Mouse (Mus musculus): Measurements from ENCODE around the gene Tmprss15.
A peak's percentile ranks its signal among the peaks of the same experiment; 100 is the strongest.

Tmprss15 gene

GRCm38 (mm10) chr16:79090997-79091396 lies at the start of gene Tmprss15:
TSS of gene Tmprss15 (minus strand) at chr16:79091097.
- DNase-seq (ENCODE audit: low spot score): no peak

GRCm38 (mm10) chr16:79114879-79115278 lies 24.0 kb upstream of the Tmprss15 start:
- DNase-seq (ENCODE audit: low spot score): no peak

DNA sequence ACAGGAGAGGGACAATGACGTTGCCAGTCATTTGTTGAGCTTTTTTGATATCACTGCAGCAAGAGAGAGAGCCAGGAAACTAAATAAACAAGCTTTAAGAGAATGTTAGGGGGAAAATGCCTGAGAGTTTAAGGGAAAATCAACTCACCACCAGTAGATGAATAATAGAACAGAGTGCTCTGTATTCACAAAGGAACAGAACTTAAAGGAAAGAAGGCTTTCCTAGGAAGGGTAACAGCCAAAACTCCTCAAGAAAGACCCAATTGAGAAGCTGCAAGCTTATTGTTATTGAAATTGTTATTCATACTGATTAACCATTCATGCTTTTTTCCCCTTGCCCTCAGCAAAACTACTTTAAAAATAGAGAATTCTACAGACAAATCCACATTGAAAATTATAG lies 18.6 kb upstream of the Tmprss15 start:
- DNase-seq (ENCODE audit: low spot score): no peak

GRCm38 (mm10) chr16:79108969-79109368 lies 18.1 kb upstream of the Tmprss15 start:
- no peak for DNase-seq (ENCODE audit: low spot score)

DNA sequence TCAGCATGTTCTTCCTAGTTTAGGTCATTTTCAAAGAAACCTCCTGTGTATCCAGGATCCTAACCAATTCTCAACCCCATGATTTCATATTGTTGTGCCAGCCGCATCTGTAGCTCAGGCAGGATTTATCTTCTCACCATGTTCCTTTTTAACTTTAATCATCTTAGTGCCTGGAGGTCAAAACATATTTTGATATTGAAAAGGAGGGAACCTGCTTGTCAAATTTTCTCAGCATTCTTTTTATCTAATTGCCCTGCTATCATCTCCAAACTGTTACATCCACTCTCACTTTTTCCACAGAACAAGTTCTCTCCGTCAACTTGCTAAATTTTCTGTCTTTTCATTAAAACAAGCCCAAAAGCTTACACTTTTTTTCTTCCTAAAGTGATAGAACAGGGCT lies 9.4 kb upstream of the Tmprss15 start:
- DNase-seq (ENCODE audit: low spot score): no peak

DNA sequence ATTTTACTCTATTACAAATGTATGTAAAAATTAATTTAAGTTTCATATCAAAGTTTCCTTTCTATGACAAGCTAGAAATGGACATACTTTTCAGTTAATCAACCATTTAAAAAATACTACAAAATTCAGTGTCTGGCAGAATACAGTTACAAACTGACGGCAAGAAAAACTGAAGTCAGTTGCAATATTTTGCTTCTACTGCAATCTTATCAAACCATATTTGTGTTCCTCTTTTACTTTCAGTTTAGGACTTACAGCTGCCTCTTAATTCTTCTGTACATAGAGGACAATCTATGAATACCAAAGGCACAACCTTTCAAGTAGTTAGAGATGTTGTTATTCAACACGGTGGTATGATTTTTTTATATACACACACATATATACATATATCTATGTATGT lies 7.4 kb upstream of the Tmprss15 start:
- DNase-seq (ENCODE audit: low spot score): no peak

GRCm38 (mm10) chr16:79086550-79086949 lies 4.3 kb downstream of the Tmprss15 start:
- DNase-seq (ENCODE audit: low spot score): no peak

- no peak for DNase-seq (ENCODE audit: low spot score)
These were observed 27.0 kb downstream of the Tmprss15 start for GRCm38 (mm10) chr16:79063848-79064247.

DNA sequence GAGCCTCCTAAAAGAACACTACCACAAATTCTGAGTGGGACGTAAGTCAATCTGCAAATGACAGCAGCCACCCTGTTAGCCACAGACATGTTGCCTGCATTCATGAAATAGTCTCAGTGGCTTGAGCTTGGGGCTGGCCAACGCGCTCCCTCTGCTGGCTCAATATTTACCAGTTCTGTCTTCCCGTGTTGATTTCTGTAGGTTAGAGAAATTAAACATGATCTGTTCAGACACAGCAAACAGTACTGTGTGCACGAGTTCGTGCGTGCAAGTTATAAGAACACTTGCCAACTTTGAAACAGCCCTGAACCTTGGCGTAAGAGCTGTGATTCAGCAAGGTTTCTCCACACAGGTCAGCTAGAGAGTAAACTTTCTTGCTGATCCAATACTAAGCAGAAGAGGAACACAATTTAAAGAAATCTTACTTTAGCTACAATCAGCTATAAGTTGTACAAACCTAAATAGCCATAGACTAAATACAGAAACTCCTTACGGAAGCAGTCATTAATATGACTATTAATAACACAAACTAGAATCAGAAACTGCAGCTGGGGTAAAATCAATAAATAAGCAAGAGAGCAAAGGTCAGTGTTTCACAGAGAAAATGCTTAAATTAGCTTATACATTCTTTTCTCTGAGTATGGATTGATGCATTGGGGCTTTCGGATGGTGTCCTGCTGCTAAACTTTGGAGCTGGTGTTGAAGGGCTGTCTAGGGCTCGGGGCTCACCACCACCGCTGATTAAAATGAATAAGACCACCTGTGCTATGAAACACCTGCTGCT lies 31.9 kb downstream of the Tmprss15 start:
- DNase-seq (ENCODE audit: low spot score): peak; percentile 37

GRCm38 (mm10) chr16:79032593-79032992 lies 58.3 kb downstream of the Tmprss15 start:
- no peak for DNase-seq (ENCODE audit: low spot score)

GRCm38 (mm10) chr16:79002812-79003211 lies 88.1 kb downstream of the Tmprss15 start:
- DNase-seq (ENCODE audit: low spot score): no peak

GRCm38 (mm10) chr16:79001679-79002078 lies 89.2 kb downstream of the Tmprss15 start:
- no peak for DNase-seq (ENCODE audit: low spot score)

DNA sequence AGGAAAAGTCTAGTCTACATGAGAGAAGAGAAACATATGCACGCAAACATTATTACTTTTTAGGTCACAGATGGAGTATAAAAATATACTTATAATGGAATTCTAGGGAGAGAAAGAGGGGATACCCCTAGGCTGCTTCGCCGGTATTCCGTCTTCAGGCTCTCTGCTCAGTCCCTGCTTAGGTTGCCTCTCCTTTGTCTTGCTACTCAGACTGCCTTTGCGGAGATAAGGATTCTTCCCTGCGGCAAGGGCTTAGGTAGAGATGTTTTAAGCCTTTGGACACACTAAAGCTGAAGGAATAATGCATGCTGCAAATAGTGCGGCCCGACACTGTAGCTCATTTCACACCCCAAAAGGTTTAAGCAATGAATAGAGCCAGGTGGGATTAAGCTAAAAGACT lies 114.5 kb downstream of the Tmprss15 start:
- no peak for DNase-seq (ENCODE audit: low spot score)

DNA sequence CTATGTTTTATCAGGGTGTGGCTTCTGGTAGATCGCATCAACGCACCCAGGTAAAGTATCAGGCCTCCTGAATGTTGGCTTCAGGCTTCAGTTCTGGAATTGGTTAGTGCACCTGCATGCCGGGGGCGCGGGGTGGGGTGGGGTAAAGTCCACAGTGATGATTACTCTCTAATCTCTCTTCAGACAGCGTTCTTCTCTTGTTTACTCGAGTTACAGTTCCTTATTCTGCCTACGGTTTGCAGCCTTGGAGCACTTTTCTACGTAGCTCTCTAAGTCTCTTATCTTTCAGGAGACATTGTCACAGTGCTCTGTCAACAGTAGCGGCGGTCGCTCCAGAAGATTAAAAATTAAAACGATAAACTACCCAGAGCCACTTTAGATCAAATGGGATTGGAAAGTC lies 116.8 kb downstream of the Tmprss15 start:
- no peak for DNase-seq (ENCODE audit: low spot score)

DNA sequence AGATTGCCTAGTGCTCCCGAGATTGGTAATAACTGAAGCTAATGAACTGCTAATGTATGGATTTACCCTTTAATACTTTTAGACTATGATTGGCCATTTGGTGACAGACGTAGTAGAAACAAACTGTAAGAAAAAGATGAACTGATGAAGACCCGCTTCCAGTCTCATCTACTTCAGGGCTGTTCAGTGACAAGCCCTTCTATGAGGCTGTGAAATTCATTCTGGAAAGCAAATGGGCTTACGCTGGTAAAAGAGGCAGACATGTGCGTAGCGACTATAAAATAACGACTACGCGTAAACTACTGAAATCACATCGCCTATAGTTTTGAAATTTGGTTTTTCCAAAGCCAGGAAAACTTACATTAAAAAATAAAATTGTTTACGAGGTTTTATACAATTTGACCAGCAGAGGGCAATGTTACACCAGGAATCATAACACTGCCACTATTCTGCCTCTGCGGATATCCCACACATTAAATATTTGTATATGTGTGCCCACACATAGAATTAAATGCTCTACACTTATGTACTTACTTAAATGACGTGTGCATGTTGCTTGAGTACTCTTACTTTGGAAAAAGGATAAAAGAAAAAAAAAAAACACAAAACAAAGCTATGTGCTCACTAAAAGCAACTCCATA lies 121.7 kb downstream of the Tmprss15 start:
- no peak for DNase-seq (ENCODE audit: low spot score)

DNA sequence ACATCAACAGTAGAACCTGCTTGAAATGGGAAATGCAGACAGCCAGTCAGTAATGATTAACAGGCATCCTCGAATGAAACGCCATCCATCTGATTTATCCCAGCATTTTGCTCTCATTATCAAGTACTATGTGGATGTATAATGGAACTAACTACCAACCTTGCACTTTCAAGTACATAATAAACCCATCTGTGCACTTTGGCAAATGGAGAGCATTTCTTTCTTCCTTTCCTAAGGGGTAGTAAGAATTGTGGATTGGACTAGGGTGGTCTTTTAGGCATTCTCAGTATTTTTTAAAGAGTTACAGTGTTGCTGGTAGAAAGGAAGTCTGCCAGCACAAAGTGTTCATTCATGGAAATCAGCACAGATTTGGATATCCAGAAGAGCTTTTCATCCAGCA lies 133.5 kb downstream of the Tmprss15 start:
- DNase-seq (ENCODE audit: low spot score): no peak

DNA sequence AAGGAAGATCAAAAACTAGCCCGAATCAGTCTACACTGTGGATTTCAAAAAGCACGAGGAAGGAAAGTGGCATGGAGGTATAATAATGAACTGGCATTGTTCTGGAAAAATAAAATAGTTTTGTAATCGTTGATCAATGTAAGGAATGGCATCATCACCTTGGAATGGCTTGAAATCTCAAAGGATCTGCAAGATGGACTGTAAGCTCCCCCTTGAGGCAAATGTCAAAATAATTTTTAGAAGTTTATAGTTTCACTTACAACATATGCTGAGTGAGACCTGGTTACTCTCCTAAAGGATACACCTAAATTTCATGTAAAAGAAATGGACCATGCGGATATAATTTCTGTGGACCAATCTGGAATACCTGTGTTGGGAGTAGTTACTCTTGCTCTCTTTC lies 140.5 kb downstream of the Tmprss15 start:
- DNase-seq (ENCODE audit: low spot score): no peak

DNA sequence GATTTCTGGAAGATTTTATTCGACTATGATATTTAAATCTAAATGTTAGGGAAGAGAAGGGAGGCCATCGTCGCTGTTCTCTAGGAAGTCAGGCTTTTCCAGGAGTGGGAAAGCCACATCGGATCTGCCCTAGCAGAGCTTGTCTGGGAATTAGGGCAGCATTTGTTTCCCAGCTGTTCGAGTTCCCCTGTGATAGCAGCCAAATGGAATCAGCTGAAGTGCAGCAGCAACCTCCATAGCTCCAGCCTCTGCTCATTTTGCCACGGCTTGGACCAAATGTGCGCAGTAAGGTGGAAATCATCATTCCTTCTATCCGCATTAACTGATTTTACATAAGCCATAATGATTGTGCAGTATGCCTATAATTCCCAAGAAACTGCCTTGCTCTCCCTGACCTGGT lies 153.1 kb downstream of the Tmprss15 start:
- DNase-seq (ENCODE audit: low spot score): no peak

DNA sequence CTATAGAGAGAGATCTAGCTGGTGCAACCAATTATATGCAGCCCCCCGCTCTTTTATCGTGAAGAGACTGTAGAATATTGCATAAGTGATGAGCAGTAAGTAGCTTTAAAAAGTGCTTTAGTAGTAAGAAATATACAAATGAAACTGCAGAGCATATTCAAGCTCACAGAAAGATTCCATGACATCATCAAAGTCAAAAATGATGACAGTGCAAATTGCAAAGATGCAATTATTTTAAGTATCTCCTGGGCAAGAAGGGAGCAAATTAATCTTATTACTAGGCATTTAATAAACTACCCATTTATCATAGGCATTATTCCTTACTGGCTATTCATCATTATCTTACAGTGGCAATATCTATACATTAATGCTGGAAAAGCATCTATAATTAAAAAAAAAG lies 156.6 kb downstream of the Tmprss15 start:
- DNase-seq (ENCODE audit: low spot score): no peak

DNA sequence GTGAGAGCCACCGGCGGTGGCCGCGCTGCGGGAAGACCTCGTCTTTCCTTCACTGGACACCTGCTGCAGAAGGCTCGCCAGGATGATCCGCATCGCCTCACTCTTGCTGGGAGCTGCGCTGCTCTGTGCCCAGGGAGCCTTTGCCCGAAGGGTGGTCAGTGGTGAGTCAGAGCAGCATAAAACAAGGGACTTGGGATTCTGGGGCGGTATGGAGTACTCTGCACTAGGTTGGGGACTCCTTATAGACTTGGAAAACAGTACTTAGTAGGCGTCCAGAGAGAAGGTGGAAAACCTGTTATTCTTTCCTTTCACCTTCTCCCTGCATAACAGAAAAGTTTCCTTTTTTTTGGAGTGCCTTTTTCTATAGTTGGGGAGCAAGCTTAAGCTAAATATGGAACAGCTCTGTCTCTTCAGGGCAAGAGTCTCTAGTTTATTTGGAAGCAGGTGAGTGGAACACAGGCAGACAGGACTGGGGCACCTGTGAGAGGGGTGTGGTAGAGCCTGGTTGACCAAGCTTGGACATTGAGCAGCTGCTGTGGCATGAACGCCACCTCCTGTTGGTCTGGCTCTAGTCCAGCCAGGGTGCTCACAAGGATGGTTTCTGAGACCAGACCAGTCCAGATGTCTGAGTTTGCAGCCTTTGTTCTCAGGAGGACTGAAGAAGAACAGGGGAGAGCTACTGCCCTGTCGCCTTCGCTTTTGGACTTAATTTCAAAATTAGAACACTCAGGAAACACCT lies 159.4 kb downstream of the Tmprss15 start:
- DNase-seq (ENCODE audit: low spot score): no peak

- no peak for DNase-seq (ENCODE audit: low spot score)
These were observed 160.3 kb downstream of the Tmprss15 start, which contains the start of gene Chodl for GRCm38 (mm10) chr16:78930382-78931286. TSS of gene Chodl (plus strand) at chr16:78930948.

DNA sequence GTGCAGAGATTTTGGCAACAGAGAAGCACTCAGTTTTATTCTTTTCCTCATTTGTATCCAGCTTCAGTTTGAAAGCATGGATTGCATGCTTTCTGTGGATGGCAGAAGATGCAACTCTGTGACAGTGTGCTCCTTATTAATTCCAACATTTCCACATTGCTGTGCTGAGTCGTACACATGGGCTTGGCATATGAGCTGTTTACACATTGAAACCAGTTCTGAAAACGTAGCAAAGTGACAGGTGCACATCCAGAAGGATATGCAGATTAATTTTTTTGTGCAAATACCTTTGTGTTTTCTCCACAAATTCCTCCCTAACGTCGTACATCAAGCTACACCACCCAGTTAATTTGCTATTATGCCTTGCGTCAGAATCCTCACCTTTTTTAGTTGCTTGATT lies 168.3 kb downstream of the Tmprss15 start:
- DNase-seq (ENCODE audit: low spot score): no peak

Measured in layer of hippocampus, adult 11-12 months (tissue).